Mouse (Mus musculus) midbrain, embryonic 13.5 days (tissue): ENCODE measurements around the gene Kcnk10. TPM values are rescaled to one million over a fixed set of nuclear protein-coding genes. Genes with fewer than 3 reads are reported as not detected.
A peak's percentile ranks its signal among the peaks of the same experiment; 100 is the strongest.
"Not testable (repeated sequence)": the region's sequence is repeated elsewhere in the genome, so short reads cannot be mapped to it uniquely, and the experiment has no call there.

Experiments used
- ATAC-seq: fragments of 200-750 bp; cut with Nextera tagmentation; 2 replicates; pipeline ENCODE4 v1.8.0; 2017; ENCODE audit warnings: mild to moderate bottlenecking, moderate TSS enrichment, moderate library complexity
- H3K27ac ChIP-seq: fragments of 300-500 bp; sonication (generic); 2 replicates; pipeline ENCODE4 v1.5.1; 2015; ENCODE audit warnings: inconsistent platforms, mild to moderate bottlenecking, moderate library complexity
- H3K27me3 ChIP-seq: fragments of 300-500 bp; sonication (generic); 2 replicates; pipeline ENCODE4 v1.6.1; 2015; ENCODE audit warnings: mild to moderate bottlenecking, inconsistent platforms
- H3K36me3 ChIP-seq: fragments of 300-500 bp; sonication (generic); 2 replicates; pipeline ENCODE4 v1.6.1; 2015; ENCODE audit warnings: mild to moderate bottlenecking, inconsistent platforms
- H3K4me1 ChIP-seq: fragments of 300-500 bp; sonication (generic); replicated peaks from 2 replicates; pipeline ENCODE4 v1.6.1; 2015; ENCODE audit warnings: inconsistent platforms
- H3K4me2 ChIP-seq: fragments of 300-500 bp; sonication (generic); replicated peaks from 2 replicates; pipeline ENCODE4 v1.6.1; 2015; ENCODE audit warnings: moderate library complexity, mild to moderate bottlenecking, inconsistent platforms
- H3K4me3 ChIP-seq: fragments of 300-500 bp; sonication (generic); replicated peaks from 2 replicates; pipeline ENCODE4 v1.5.1; 2015; ENCODE audit warnings: mild to moderate bottlenecking, inconsistent platforms
- H3K9ac ChIP-seq: fragments of 300-500 bp; sonication (generic); replicated peaks from 2 replicates; pipeline ENCODE4 v1.6.1; 2015; ENCODE audit warnings: mild to moderate bottlenecking, inconsistent platforms
- H3K9me3 ChIP-seq: fragments of 300-500 bp; sonication (generic); 2 replicates; pipeline ENCODE4 v1.6.1; 2016; ENCODE audit warnings: mild to moderate bottlenecking, inconsistent platforms
- WGBS: fragments of 180-500 bp; shearing (Covaris S2); methylation state at CpG from one replicate; pipeline ENCODE4 v1.1.7; 2015; 5-methylcytosine and 5-hydroxymethylcytosine counted together
- polyA plus RNA-seq: library from polyadenylated mRNA; unstranded; fragments of >200 nt; fragmentation: Nextera tagmentation; extraction: Ambion mirVana; gene quantifications from 2 replicates; pipeline ENCODE4 v1.2.1, GENCODE M21; 2015

The Kcnk10 gene
- 51.8 and 53.9 TPM in 2 replicates for polyA plus RNA-seq

DNA sequence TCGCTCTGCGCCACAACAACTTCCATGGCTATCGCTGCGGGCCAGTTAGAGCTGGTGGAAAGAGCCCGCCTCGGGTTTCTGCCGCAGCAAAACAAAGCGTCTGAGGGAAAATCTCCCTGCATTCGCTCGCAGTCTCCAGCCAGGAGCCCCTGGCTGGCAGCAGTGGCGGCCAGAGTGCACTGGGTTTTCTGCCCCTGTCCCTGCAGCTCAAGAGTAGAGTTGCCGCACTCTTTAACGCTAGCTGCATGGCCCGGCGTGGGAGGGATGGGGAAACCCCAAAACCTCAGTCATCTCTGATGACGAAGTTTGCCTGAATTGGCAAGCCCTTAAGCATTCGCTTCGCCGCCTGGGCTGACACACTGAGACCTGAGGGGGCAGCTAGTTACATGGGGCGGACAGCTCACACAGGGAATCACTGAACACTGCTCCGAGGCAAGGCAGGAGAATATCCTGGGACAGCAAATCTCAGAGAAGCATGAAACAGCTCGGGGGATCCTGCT is at the start of gene Kcnk10:
Kcnk10 (minus strand) TSS at position 450 of the 500 bp plus-strand sequence.
- Histone ChIP-seq H3K9ac (peak within 1 kb of the TSS; percentile 78), H3K36me3 (no peaks in the 10 kb centered on the region), H3K4me2 (peak within 1 kb of the TSS; percentile 88), H3K9me3 (no peaks in the 10 kb centered on the region), H3K27ac (peak within 1 kb of the TSS; percentile 83), H3K4me1 (peaks cover 34% of the 10 kb centered on the region), H3K27me3 (0 out of 2 replicates have a peak, but pooled peaks cover 2% of the 10 kb centered on the region), H3K4me3 (peak within 1 kb of the TSS; percentile 71)
- 0 out of 2 replicates have a peak, but pooled peaks have one; percentile 7 for ATAC-seq
- under 1% methylated on average over 22 of the region's 22 CpGs for WGBS

DNA sequence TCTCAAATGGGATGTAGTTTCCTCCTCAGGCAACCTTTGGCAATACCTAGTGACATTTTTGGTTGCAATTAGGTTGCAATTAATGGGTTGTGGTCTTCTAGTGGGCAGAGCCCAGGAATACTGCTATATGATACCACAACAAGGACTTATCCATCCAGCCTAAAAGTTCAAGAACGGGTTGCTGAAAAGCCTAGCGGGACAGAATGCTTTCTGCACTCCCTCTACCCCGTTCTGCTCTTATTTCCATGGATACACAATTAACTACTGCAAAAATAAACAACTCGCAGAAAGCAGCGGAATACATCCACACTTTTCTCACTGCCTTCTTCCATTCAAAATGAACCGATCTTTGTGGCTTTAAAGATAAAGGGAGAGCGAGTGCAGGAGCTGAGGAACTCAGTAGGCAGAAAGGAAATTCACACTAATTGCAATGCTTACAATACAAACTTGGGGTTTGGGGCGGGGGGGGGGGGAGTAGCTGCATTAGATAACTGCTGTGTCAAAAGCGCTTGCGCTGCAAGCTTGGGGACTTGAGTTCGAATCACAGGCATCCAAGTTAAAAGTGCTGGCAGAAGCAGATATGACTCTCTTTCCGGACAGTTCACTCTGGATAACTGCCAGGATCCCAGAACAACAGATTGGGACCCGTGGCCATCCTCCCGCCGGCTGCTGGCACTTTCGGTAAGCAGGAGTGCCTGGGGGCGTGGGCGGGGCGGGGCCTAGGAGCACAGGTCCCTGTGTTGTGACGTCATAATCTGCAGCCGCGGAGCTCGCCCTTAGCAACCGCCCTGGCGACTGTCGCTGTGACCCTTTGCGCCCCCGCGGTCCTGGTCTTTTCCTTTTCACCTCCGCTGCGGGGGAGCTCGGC is 49.5 kb upstream of the Kcnk10 start, which contains the start of gene Spata7:
Spata7 (plus strand) TSS at position 766 of the 868 bp plus-strand sequence.
- peaks cover 17% of the 10 kb centered on the region for H3K4me1 ChIP-seq
- H3K27me3 ChIP-seq = no peaks in the 10 kb centered on the region
- peak within 1 kb of the TSS; percentile 83 for H3K4me3 ChIP-seq
- ATAC-seq = peak; percentile 93
- H3K36me3 ChIP-seq = peaks cover 6% of the 10 kb centered on the region
- peaks cover 3% of the 10 kb centered on the region; the same call in 1 of the 2 replicates for H3K9me3 ChIP-seq
- WGBS = 5% methylated on average over 32 of the region's 32 CpGs
- H3K27ac ChIP-seq = peak within 1 kb of the TSS; percentile 60
- peak within 1 kb of the TSS; percentile 82 for H3K9ac ChIP-seq
- peak within 1 kb of the TSS; percentile 73 for H3K4me2 ChIP-seq

DNA sequence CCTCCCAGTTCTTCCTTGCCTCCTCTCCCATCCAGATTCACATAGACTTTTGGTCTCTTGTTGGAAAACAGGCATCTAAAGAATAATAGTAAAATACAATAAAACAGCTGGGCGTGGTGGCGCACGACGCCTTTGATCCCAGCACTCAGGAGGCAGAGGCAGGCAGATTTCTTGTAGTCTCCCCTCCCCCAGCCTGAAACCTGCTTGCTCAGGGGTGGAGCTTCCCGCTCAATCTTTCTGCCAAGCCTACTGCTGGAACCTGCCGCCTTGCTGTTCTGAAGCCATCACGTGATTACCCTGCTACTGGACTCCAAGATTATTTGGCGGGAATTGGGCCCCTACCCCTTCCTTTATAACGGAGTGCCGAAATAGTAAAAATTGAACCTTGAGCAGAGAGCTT is 45.2 kb upstream of the Kcnk10 start:
- H3K27me3 ChIP-seq, H3K9me3 ChIP-seq, H3K4me2 ChIP-seq, ATAC-seq, H3K27ac ChIP-seq, H3K4me1 ChIP-seq, H3K36me3 ChIP-seq, H3K9ac ChIP-seq, H3K4me3 ChIP-seq: not testable (repeated sequence)
- WGBS = 90% methylated on average over 10 of the region's 10 CpGs

DNA sequence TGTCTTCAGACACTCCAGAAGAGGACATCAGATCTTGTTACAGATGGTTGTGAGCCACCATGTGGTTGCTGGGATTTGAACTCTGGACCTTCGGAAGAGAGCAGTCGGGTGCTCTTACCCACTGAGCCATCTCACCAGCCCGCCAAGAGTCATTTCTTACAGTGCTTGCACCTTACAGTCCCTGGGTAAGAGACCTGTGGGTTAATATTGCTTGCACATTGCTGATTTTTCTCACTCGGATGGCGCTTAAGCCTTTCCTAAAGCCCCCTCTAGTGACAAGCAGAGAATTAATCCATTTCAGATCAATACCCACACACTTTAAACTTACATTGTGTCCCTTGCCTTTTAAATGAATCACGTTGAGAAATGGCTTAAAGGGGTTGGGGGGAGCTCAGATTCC is 42.8 kb upstream of the Kcnk10 start:
- H3K27me3 ChIP-seq, H3K4me3 ChIP-seq, H3K36me3 ChIP-seq, H3K4me1 ChIP-seq, H3K9me3 ChIP-seq, H3K27ac ChIP-seq, H3K9ac ChIP-seq, H3K4me2 ChIP-seq: not testable (repeated sequence)
- whole genome bisulfite sequencing = 31% methylated on average over 6 of the region's 6 CpGs
- ATAC-seq = 0 out of 2 replicates have a peak, but pooled peaks have one; percentile 40

DNA sequence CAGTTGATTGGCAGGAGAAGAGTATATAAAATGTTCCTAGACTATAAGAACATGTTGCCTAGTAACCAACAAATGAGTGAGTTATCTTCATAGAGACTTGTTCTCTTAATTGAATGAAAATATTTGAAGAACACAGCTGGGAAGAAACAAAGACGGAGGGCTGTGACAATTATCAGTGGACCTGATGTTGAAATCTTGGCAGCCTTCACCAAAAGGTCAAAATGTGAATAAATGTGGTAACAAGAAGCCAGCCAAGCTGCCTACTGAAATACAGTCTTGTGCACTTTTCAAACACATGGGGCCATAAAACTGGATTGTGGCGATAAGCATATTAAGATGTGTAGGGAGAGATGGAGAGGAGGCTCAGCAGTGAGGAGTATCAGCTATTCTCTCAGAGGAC is 41.4 kb upstream of the Kcnk10 start:
- Histone ChIP-seq H3K9me3 (no peaks in the 10 kb centered on the region), H3K36me3 (no peaks in the 10 kb centered on the region), H3K27ac (no peak overlapping the region), H3K4me2 (no peak overlapping the region), H3K4me3 (no peak overlapping the region), H3K4me1 (peaks cover 2% of the 10 kb centered on the region), H3K9ac (no peak overlapping the region), H3K27me3 (no peaks in the 10 kb centered on the region)
- 64% methylated on average over 2 of the region's 2 CpGs for WGBS
- ATAC-seq = no peak

DNA sequence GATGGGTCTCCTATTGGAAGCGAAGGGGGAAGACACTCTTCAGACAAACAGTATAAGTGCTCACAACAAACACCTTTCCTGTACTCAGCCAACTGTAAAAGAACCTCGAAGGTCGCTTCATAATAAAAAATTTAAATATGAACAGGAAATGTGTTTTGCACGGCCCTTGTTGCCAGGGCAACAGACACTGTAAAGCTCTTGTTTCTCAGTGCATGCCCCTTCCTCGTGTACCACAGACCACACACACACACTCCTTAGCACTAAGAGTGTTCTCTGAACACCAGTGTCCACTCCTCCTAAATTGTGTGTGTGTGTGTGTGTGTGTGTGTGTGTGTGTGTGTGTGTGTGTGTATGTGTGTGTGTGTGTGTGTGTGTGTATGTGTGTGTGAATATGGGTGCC is 37.6 kb upstream of the Kcnk10 start:
- Histone ChIP-seq H3K27ac (no peak overlapping the region), H3K36me3 (no peaks in the 10 kb centered on the region), H3K4me3 (no peak overlapping the region), H3K9ac (no peak overlapping the region), H3K4me2 (no peak overlapping the region), H3K27me3 (no peaks in the 10 kb centered on the region), H3K9me3 (no peaks in the 10 kb centered on the region), H3K4me1 (peaks cover 2% of the 10 kb centered on the region)
- 40% methylated on average over 5 of the region's 5 CpGs for WGBS
- 0 out of 2 replicates have a peak, but pooled peaks have one; percentile 58 for ATAC-seq

DNA sequence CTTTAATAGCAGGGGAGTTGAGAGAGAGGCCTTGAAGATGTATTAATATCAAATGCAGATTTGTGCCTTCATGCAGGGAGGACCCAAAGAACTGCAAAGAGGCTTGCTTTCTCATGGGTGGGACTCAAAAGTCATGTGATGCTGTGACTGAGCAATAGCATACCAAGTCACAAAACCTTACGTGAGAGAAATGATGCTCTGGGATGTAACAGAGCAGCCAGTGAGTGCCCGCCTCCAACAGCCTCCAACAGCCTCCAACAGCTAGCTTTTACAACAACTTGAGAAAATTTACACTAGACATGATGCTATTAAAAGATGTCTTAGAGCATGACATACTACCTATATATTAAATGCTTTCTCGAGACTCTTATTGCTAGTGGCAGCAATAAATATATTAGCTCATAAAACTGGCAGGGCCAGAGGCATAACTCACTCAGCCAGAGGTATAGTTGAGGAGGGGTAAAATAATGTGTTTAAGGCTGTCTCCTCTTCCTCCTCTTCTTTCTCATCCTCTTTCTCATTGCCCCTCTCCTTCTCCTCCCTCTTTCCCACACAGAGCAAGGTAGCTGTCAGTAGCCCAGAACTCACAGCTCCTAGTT is 36.9 kb upstream of the Kcnk10 start:
- Histone ChIP-seq H3K4me2 (no peak overlapping the region), H3K4me1 (peaks cover 2% of the 10 kb centered on the region), H3K9ac (no peak overlapping the region), H3K4me3 (no peak overlapping the region), H3K27me3 (no peaks in the 10 kb centered on the region), H3K27ac (no peak overlapping the region), H3K9me3 (no peaks in the 10 kb centered on the region), H3K36me3 (no peaks in the 10 kb centered on the region)
- WGBS = 85% methylated on average over 3 of the region's 3 CpGs
- ATAC-seq = no peak

DNA sequence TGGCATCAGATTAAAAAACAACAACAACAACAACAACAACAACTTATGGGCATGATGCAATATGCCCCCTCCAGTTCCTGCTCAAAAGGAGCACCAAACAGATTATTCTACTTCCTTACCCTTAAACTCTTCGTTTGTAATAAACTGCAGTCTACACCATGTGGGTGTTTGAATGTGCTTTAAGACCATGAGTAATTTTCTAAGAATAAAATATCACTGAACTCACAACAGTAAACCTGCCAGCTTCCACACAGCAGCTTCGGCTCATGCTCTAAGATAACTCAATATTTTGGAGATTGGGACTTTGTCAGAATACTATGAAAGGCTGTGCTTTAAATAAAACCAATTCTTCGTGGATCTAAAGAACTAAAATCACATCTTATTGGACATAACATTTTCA is 32.2 kb upstream of the Kcnk10 start:
- Histone ChIP-seq H3K9ac (no peak overlapping the region), H3K27me3 (no peaks in the 10 kb centered on the region), H3K36me3 (no peaks in the 10 kb centered on the region), H3K4me3 (no peak overlapping the region), H3K4me1 (no peaks in the 10 kb centered on the region), H3K4me2 (no peak overlapping the region), H3K27ac (no peak overlapping the region), H3K9me3 (no peaks in the 10 kb centered on the region)
- no peak for ATAC-seq
- 76% methylated on average over 3 of the region's 3 CpGs for WGBS

DNA sequence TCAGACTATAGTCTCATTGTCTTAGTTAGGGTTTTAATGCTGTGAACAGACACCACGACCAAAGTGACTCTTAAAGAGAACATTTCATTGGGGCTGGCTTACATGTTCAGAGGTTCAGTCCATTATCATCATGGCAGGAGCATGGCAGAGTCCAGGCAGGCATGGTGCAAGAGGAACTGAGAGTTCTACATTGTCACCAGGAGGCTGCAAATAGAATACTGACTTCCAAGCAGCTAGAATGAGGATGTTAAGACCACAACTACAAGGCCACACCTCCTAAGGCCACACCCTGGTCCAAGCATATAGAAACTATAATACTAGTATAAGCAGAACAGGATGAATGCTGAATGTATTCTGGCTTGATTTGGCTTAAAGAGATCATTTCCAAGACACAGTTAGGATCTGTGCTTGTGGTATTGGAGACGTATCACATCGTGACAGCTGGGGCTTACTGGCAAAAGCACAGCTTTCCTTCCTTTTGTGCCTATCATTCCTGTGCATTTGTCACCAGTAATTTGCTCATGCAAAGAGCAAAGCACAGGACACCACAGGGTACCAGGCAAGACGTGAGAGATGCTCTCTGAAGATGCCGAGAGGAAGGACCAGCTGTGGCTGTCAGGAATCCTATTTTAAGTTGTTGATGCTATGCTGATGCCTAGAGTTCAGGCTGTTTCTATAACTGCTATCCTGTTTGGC is 28.6 kb upstream of the Kcnk10 start:
- no peaks in the 10 kb centered on the region for H3K36me3 ChIP-seq
- H3K27me3 ChIP-seq = no peaks in the 10 kb centered on the region
- no peak overlapping the region for H3K27ac ChIP-seq
- WGBS = 68% methylated on average over 5 of the region's 5 CpGs
- H3K9ac ChIP-seq = no peak overlapping the region
- no peak overlapping the region for H3K4me2 ChIP-seq
- no peaks in the 10 kb centered on the region for H3K9me3 ChIP-seq
- no peak overlapping the region for H3K4me3 ChIP-seq
- H3K4me1 ChIP-seq = no peaks in the 10 kb centered on the region; the same call in 1 of the 2 replicates
- ATAC-seq = no peak

DNA sequence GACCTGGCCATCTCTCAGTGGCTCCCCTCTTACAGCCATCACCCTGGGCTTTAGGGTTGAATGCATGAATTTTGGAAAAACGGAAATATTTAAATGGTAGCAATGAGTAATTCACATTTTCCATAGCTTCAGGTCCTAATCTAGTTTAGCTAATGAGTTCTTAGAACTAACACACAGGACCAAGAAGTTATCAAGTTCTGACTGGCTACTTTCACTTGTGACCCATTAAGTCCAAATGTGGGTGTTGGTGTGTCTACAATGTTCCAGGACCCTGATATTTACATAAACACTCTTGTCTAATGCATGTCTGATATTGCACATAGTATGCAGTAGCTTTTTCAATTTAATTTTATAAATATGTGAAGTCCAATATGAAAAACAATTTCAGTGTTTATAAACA is 27.2 kb upstream of the Kcnk10 start:
- peaks cover 3% of the 10 kb centered on the region; the same call in 1 of the 2 replicates for H3K4me1 ChIP-seq
- H3K4me3 ChIP-seq = no peak overlapping the region
- no peak overlapping the region for H3K4me2 ChIP-seq
- ATAC-seq = no peak
- H3K27me3 ChIP-seq = no peaks in the 10 kb centered on the region
- H3K36me3 ChIP-seq = no peaks in the 10 kb centered on the region
- no peak overlapping the region for H3K27ac ChIP-seq
- no peaks in the 10 kb centered on the region for H3K9me3 ChIP-seq
- 90% methylated on average over 1 of the region's 1 CpGs for WGBS
- no peak overlapping the region for H3K9ac ChIP-seq

DNA sequence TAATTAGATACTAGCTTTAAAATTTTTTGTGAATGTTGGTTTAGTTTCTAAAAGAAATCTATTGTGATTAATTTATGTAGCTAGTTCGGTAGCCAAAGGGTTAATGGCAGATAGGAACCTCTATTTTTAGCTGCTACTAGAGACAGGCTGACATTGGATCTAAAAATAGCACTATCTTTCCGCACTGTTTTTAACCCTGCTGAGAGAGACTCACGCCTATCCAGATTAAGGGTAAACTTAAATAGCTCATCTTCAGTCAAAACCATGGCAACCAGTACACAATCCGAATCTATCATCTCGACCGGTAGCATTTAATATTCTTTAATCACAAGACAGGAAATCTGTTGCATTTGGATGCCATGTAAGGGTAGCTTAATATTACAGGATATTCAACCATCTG is 24.0 kb upstream of the Kcnk10 start:
- no peak overlapping the region for H3K4me2 ChIP-seq
- H3K27ac ChIP-seq = no peak overlapping the region
- WGBS = 42% methylated on average over 6 of the region's 6 CpGs
- H3K9ac ChIP-seq = no peak overlapping the region
- no peak overlapping the region for H3K4me3 ChIP-seq
- no peaks in the 10 kb centered on the region for H3K27me3 ChIP-seq
- no peaks in the 10 kb centered on the region for H3K36me3 ChIP-seq
- ATAC-seq = no peak
- H3K9me3 ChIP-seq = 0 out of 2 replicates have a peak, but pooled peaks cover 3% of the 10 kb centered on the region
- peaks cover 3% of the 10 kb centered on the region; the same call in 1 of the 2 replicates for H3K4me1 ChIP-seq
